Mouse (Mus musculus): Measurements from ENCODE around the gene Drc1. TPM values are rescaled to one million over a fixed set of nuclear protein-coding genes. Genes with fewer than 3 reads are reported as not detected.

Gene Drc1
- polyA plus RNA-seq (2017; shearing (Covaris generic)) = 10 to 100 TPM; 13.6 to 17.3 TPM

DNA sequence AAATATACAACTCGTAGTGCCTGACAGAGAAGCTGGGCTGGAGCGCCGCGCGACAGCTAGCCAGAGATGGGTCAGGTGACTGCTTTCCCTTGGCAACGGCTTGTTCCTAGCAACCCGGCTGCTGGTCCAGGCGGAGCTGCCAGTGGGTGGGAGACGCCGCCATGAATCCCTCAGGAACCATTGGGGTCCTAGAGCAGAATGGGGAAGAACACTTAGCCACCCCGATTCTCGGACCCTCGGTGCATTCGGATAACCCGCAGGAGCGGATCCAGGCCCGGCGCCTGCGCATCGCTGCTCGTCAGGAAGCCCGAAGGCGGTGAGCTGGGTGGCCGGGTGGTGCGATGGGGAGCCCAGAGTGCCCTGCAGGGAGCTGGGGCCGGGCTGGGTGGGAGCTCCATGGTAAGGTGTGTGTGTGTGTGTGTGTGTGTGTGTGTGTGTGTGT is at the start of gene Drc1:
Gene Drc1 (plus strand): TSS at position 98 of the 442 bp plus-strand sequence.

GRCm38 (mm10) chr5:30232271-30232971 is 48.8 kb upstream of the Drc1 start, which contains the start of gene Selenoi:
Selenoi (plus strand) TSS chr5:30232581.

Other genes with a start within 250 kb of the Drc1 start
- gene Tyms, start 207.8 kb upstream of the Drc1 start, polyA plus RNA-seq (2017; shearing (Covaris generic)) = 10 to 100 TPM; 70.2 to 80.7 TPM
- gene Garem2, start 176.2 kb upstream of the Drc1 start, polyA plus RNA-seq (2017; shearing (Covaris generic)) = under 1 TPM; 0.07 to 0.25 TPM
- not detected for gene 3110082J24Rik, start 175.3 kb upstream of the Drc1 start, polyA plus RNA-seq (2017; shearing (Covaris generic))
- 10 to 100 TPM; 77.3 to 97.6 TPM for gene Hadha, start 126.2 kb upstream of the Drc1 start, polyA plus RNA-seq (2017; shearing (Covaris generic))
- gene Hadhb, start 126.1 kb upstream of the Drc1 start, polyA plus RNA-seq (2017; shearing (Covaris generic)) = 100 to 1,000 TPM; 168 to 184 TPM
- gene Adgrf3, start 75.7 kb upstream of the Drc1 start, polyA plus RNA-seq (2017; shearing (Covaris generic)) = under 1 TPM in 1 of 2 experiments, not detected in 1; 0.41 TPM
- gene Selenoi, start 48.8 kb upstream of the Drc1 start, polyA plus RNA-seq (2017; shearing (Covaris generic)) = 10 to 100 TPM; 18.7 to 20.9 TPM
- not detected for gene Otof, start 180.5 kb downstream of the Drc1 start, polyA plus RNA-seq (2017; shearing (Covaris generic))
- gene 1700001C02Rik, start 184.7 kb downstream of the Drc1 start, polyA plus RNA-seq (2017; shearing (Covaris generic)) = not detected

Measured in activated CD4-positive, CD25-positive, alpha-beta regulatory T cell (primary cell).